Mouse (Mus musculus): ENCODE measurements around the gene Klhdc4.

Klhdc4 gene

GRCm38 (mm10) chr8:121809524-121810155, 19.7 kb downstream of the Klhdc4 start:
- DNase-seq (ENCODE audit: low read depth, low spot score): no peak

- no peak for DNase-seq (ENCODE audit: low read depth, low spot score)
Observed at GRCm38 (mm10) chr8:121808032-121808431, 21.3 kb downstream of the Klhdc4 start.

GRCm38 (mm10) chr8:121806126-121806525, 23.2 kb downstream of the Klhdc4 start:
- DNase-seq (ENCODE audit: low read depth, low spot score): no peak

GRCm38 (mm10) chr8:121804829-121805228, 24.5 kb downstream of the Klhdc4 start:
- no peak for DNase-seq (ENCODE audit: low read depth, low spot score)

GRCm38 (mm10) chr8:121798401-121798800, 31.0 kb downstream of the Klhdc4 start:
- no peak for DNase-seq (ENCODE audit: low read depth, low spot score)

GRCm38 (mm10) chr8:121796406-121796805, 33.0 kb downstream of the Klhdc4 start:
- DNase-seq (ENCODE audit: low read depth, low spot score): no peak

- DNase-seq (ENCODE audit: low read depth, low spot score): no peak
Observed at GRCm38 (mm10) chr8:121795461-121795860, 33.9 kb downstream of the Klhdc4 start.

- no peak for DNase-seq (ENCODE audit: low read depth, low spot score)
Observed at GRCm38 (mm10) chr8:121794151-121794550, 35.2 kb downstream of the Klhdc4 start.

GRCm38 (mm10) chr8:121792627-121793026, 36.7 kb downstream of the Klhdc4 start:
- no peak for DNase-seq (ENCODE audit: low read depth, low spot score)

- DNase-seq (ENCODE audit: low read depth, low spot score): no peak
Observed at GRCm38 (mm10) chr8:121792159-121792558, 37.2 kb downstream of the Klhdc4 start.

GRCm38 (mm10) chr8:121788786-121789185, 40.6 kb downstream of the Klhdc4 start:
- no peak for DNase-seq (ENCODE audit: low read depth, low spot score)

- DNase-seq (ENCODE audit: low read depth, low spot score): no peak
Observed at GRCm38 (mm10) chr8:121786542-121786941, 42.8 kb downstream of the Klhdc4 start.

GRCm38 (mm10) chr8:121782493-121782892, 46.9 kb downstream of the Klhdc4 start:
- no peak for DNase-seq (ENCODE audit: low read depth, low spot score)

- no peak for DNase-seq (ENCODE audit: low read depth, low spot score)
Observed at GRCm38 (mm10) chr8:121773876-121774275, 55.5 kb downstream of the Klhdc4 start.

- no peak for DNase-seq (ENCODE audit: low read depth, low spot score)
Observed at GRCm38 (mm10) chr8:121770845-121771752, 58.3 kb downstream of the Klhdc4 start.

GRCm38 (mm10) chr8:121769621-121770020, 59.7 kb downstream of the Klhdc4 start:
- no peak for DNase-seq (ENCODE audit: low read depth, low spot score)

GRCm38 (mm10) chr8:121769095-121769494, 60.3 kb downstream of the Klhdc4 start:
- no peak for DNase-seq (ENCODE audit: low read depth, low spot score)

GRCm38 (mm10) chr8:121765594-121766138, 63.7 kb downstream of the Klhdc4 start:
- no peak for DNase-seq (ENCODE audit: low read depth, low spot score)

- no peak for DNase-seq (ENCODE audit: low read depth, low spot score)
Observed at GRCm38 (mm10) chr8:121763700-121764013, 65.7 kb downstream of the Klhdc4 start.

GRCm38 (mm10) chr8:121762999-121763699, 66.2 kb downstream of the Klhdc4 start:
- DNase-seq (ENCODE audit: low read depth, low spot score): no peak

GRCm38 (mm10) chr8:121761480-121761879, 67.9 kb downstream of the Klhdc4 start:
- no peak for DNase-seq (ENCODE audit: low read depth, low spot score)

GRCm38 (mm10) chr8:121760484-121760883, 68.9 kb downstream of the Klhdc4 start:
- DNase-seq (ENCODE audit: low read depth, low spot score): no peak
